Mouse (Mus musculus): ENCODE data around the gene Cd209b.
A peak's percentile ranks its signal among the peaks of the same experiment; 100 is the strongest.

Cd209b gene

GRCm38 (mm10) chr8:3926744-3927143 lies at the start of gene Cd209b:
TSS of gene Cd209b (minus strand) at chr8:3926844.
- DNase-seq: no peak

GRCm38 (mm10) chr8:3956037-3956436 lies 29.4 kb upstream of the Cd209b start:
- DNase-seq: peak; percentile 44 to 67

- no peak for DNase-seq
Measured at GRCm38 (mm10) chr8:3954646-3955045, 28.0 kb upstream of the Cd209b start, which contains the start of gene Cd209c. TSS of gene Cd209c (minus strand) at chr8:3954746.

GRCm38 (mm10) chr8:3940023-3940422 lies 13.4 kb upstream of the Cd209b start:
- no peak for DNase-seq

GRCm38 (mm10) chr8:3878455-3878854 lies 48.2 kb downstream of the Cd209b start, which contains the start of gene Cd209d:
TSS of gene Cd209d (minus strand) at chr8:3878555.
- DNase-seq: no peak

- DNase-seq: no peak
Measured at GRCm38 (mm10) chr8:3876121-3876520, 50.5 kb downstream of the Cd209b start.

Data from kidney, postnatal 4 days (tissue).